Mouse (Mus musculus) layer of hippocampus, postnatal 10 days (tissue): ENCODE measurements around the gene Mlph. TPM values are rescaled to one million over a fixed set of nuclear protein-coding genes. Genes with fewer than 3 reads are reported as not detected.

Experiments used
- DNase-seq, 2 experiments: peaks; one replicate each; pipeline ENCODE4 v3.0.0; 2021; ENCODE audit warnings: low spot score in 2 of 2
- total RNA-seq, 2 experiments: library from RNA; stranded (reverse); gene quantifications; 2 replicates each; pipeline ENCODE4 v1.2.3; 2021

Mlph gene
- total RNA-seq, 2 experiments from 2014 or later: 0.41 to 0.47 TPM

DNA sequence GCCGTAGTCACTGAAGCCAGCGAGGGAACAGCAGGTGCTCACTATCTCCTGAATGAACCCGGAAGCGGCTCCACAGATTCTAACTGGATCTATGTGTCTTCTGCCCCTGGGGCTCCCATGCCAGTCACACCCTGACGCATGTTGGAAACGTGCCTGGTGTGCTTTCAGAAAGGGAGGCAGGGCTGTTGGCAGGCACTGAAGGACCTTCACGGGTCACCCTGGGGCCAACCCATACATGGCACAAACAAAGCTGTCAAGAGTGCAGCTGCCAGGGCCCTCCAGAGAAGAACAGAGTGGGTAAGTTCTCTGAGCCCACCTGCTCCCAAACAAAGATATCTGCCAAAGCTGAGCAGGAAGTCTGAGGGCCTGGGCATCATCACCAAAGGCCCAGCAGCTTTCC is 52.7 kb downstream of the Mlph start:
- DNase-seq: no peak

- DNase-seq: no peak
Observed at GRCm38 (mm10) chr1:90968649-90969048, 53.8 kb downstream of the Mlph start.

- DNase-seq: no peak
Observed at GRCm38 (mm10) chr1:90969347-90969784, 54.5 kb downstream of the Mlph start, which contains the start of gene Rab17. Gene Rab17 (minus strand): TSS chr1:90969661.

DNA sequence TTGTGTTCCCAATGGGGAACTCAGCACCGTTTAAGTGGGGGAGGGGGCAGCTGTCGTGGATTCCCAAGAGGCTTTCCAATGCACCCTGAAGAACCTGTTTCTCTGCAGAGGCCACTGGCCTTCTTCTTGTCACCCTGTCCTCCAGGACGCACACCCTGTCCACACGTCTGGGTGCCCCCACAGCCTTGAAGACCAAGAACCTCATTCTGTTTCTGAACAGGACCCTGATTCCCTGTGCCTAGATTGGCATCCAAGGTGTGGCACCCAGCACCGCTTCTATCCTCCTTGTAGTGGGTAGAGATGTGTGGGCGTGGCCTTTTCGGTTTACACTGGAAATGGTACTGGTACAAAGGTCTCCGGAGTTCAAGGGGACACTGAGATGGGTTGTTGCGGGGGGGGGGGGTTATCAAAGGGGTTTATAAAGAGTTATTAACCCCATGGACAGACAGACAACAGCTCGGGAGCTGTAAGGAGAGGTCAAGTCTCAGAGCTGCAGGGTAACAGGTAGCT is 55.1 kb downstream of the Mlph start:
- DNase-seq: no peak

DNA sequence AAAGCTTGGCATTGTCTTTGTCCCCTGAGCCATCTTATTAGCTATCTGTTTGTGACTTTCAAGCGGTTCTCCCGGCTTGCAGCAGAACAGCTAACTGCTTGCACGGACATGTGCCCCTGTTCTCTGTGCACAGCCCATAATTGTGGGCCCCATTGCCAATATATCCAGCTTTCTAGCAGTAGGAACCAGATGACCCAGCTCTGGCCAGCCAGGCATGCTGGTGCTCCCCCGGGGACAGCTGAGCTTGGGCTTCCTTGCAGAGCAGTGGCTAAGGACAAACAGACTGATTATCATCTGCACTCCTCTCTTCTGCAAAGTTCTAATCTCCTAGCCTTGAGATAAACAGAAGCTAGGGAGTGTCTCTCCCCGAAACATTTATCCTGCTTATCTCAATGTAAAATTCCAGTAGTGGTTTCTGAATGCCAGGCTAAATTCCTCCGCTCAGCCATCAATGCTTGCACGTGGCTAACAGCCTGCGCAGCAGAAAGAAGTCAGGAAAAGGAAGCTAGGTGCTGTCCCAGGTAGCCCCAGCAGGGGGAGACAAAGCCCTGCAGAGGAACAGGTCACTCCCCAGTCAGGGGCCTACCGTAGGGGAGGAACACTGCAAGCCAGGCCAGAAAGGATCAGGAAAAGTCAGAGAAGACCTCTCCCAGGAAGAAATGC is 58.2 kb downstream of the Mlph start:
- DNase-seq: peak; percentile 98

- no peak for DNase-seq
Observed at GRCm38 (mm10) chr1:90973574-90973911, 58.7 kb downstream of the Mlph start.

- peak; percentile 45 to 63 for DNase-seq
Observed at GRCm38 (mm10) chr1:90974906-90975649, 60.2 kb downstream of the Mlph start.

DNA sequence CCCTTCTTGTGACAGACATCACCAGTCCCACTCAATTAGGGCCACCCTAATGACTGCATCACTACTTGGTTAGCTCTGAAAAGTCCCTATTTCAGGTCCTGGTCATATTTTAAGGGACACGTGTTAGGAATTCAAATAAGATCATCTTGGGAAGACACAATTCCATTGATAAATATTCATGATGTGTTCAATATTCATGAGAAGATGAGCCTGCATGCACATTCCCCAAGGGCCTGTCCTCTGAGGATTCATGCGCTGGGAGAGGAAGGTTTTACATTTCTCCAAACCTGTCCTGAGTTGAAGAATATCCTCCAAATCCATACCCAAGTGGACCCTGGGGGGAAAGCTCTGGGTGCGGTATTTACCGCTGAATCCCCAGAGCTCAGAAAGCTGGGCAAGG is 61.1 kb downstream of the Mlph start:
- no peak for DNase-seq

GRCm38 (mm10) chr1:90980638-90981330 is 65.9 kb downstream of the Mlph start:
- no peak for DNase-seq

DNA sequence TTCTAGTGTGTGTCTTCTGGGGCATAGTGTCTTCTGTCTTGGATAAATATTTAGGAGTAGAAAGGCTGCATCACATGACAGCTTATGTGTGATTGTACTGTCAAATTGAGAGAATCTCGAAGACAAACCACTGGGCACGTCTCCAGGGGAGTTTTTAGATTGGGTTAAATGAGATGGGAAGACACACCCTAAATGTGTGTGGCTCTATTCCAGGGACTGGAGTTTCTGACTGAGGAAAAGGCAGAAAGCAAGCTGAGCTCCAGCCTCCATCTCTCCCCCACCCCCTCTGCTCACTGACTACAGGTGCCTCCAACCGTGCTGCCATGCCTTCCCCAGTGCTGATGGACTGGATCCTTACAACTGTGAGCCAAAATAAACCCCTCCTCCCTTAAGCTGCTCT is 66.5 kb downstream of the Mlph start:
- no peak for DNase-seq

DNA sequence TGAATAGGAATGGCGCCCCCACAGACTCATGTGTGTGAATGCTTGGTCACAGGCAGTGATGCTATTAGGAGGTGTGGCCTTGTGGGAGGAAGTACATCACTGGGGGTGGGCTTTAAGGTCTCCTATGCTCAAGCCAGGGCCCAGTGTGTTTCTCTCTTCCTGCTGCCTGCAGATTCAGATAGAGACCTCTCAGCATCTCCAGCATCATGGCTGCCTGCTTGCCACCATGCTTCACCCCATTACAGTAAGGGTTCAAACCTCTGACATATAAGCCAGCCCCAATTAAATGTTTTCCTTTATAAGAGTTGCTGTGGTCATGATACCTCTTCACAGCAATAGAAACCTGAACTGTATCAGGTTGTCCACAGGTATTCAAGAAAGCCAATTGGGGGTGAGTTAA is 81.0 kb downstream of the Mlph start:
- no peak for DNase-seq

GRCm38 (mm10) chr1:90997136-90997535 is 82.3 kb downstream of the Mlph start:
- no peak for DNase-seq

DNA sequence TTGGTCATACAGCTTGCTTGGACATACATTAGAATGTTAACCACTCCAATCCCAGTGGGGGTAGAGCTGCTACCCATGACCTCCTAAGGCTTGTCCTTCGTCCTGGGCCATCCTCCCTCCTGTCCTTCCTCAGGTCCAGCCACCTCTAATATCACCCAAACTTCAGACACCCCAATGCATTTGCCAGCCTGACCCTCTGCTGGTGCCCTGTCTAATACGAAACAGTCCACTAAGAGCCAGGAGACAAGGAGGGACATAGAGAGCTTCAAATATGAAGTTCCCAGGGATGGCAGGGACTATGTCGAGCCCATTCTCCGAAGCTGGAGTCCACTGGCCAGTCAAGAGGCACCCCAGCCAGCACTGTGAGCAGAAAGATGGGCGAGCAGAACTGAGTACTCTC is 82.8 kb downstream of the Mlph start:
- DNase-seq: no peak

GRCm38 (mm10) chr1:90998268-90998890 is 83.5 kb downstream of the Mlph start, which contains the start of gene Lrrfip1:
Gene Lrrfip1 (plus strand): TSS chr1:90998737.
- peak; percentile 68 to 78 for DNase-seq

DNA sequence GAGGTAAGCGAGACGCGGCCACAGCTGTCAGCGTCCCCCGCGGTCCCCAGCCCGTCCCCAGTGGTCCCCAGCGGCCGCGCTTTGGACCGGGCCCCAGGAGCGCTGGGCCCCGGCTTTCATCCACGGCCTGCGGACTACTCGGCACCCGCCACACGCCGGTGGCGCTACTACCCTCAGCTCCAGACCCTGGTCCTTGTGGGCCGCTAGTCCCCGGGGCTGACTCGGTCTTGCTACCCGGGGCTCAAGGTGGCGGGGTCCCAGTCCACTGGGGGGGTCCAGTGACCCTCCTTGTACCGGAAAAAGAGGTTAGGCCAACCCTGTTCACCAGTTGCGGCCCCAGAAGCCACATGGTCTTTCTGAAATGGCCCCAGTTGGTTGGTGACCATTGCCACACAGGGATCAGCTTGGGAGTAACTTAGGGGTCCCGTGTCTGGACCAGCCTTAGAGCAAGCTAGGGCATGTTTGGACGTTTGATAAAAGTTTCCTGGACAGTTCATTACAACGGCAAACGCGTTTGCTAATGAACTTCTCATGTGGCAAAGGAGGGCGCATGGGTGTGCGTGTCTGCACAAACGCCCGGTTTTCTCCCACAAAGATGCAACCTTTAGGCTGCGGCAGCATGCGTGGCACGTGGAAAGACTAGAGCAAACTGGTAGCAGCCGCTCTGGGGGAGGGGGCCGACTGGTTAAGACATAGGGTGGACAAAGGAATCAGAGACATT is 84.2 kb downstream of the Mlph start:
- DNase-seq: no peak

DNA sequence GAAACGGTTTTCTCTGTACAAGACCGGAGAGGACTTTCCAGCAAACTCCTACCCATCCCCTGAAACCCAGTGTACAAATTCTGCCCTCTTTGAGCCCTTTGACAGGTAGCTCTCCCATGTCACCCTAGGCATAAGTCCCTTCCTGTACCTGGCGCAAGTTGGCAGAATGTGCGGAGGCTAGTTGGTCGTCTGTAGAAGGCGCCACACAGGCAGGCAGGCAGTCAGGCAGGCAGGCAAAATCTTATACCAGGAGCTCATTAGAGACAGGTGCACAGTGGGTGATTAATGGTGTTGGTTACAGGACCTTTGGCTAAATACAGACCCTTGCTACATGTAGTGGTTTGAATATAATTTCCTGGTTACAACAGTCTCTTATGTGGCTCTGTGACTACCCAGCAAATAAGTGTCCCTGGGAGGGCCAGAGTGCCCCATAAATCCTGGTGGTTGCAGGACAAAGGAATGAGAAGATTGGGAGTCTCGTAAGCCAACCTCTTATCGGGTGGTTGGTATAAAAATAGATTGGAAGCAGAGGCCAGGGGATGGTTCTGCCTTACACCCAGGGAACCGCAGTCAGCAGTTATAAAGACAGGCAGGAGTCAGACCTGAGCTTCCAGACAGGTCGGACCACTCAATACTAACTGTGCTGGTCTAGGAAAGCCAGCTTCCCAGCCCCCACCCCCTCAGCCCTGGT is 85.2 kb downstream of the Mlph start:
- DNase-seq: no peak
